Mouse (Mus musculus) stomach, postnatal 0 days (tissue): ENCODE data around the gene Fbh1. TPM values are rescaled to one million over a fixed set of nuclear protein-coding genes. Genes with fewer than 3 reads are reported as not detected.
A peak's percentile ranks its signal among the peaks of the same experiment; 100 is the strongest.

Experiments
- ATAC-seq: fragments of 200-750 bp; cut with Nextera tagmentation; 2 replicates; pipeline ENCODE4 v1.8.0; 2017; ENCODE audit not compliant: low FRiP score, low TSS enrichment
- DNase-seq: peaks from one replicate; pipeline ENCODE4 v3.0.0-alpha.2; 2016; ENCODE audit warnings: low spot score
- H3K27ac ChIP-seq: fragments of 300-500 bp; sonication (generic); replicated peaks from 2 replicates; pipeline ENCODE4 v1.5.1; 2014; ENCODE audit warnings: mild to moderate bottlenecking, control low read depth
- H3K27me3 ChIP-seq: fragments of 300-500 bp; sonication (generic); 2 replicates; pipeline ENCODE4 v1.6.1; 2014; ENCODE audit warnings: low read length; ENCODE audit not compliant: control insufficient read depth, insufficient read depth
- H3K36me3 ChIP-seq: fragments of 300-500 bp; sonication (generic); 2 replicates; pipeline ENCODE4 v1.6.1; 2014; ENCODE audit warnings: low read length, mixed read lengths; ENCODE audit not compliant: control insufficient read depth, insufficient read depth
- H3K4me1 ChIP-seq: fragments of 300-500 bp; sonication (generic); replicated peaks from 2 replicates; pipeline ENCODE4 v1.6.1; 2014; ENCODE audit warnings: antibody characterized with exemption; ENCODE audit not compliant: control insufficient read depth, insufficient read depth
- H3K4me2 ChIP-seq: fragments of 300-500 bp; sonication (generic); replicated peaks from 2 replicates; pipeline ENCODE4 v1.6.1; 2014; ENCODE audit warnings: low read depth, mild to moderate bottlenecking, control low read depth, moderate library complexity
- H3K4me3 ChIP-seq: fragments of 300-500 bp; sonication (generic); 2 replicates; pipeline ENCODE4 v1.5.1; 2014; ENCODE audit warnings: low read depth, low read length, control low read depth
- H3K9ac ChIP-seq: fragments of 300-500 bp; sonication (generic); 2 replicates; pipeline ENCODE4 v1.6.1; 2014; ENCODE audit warnings: mild to moderate bottlenecking, low read length, control low read depth, mixed read lengths
- H3K9me3 ChIP-seq: fragments of 300-500 bp; sonication (generic); 2 replicates; pipeline ENCODE4 v1.6.1; 2016; ENCODE audit warnings: low read length; ENCODE audit not compliant: control insufficient read depth
- CTCF ChIP-seq: IDR thresholded peaks from 2 replicates; pipeline ENCODE4 v1.5.1; 2016; ENCODE audit warnings: antibody characterized with exemption, low read depth, mild to moderate bottlenecking, moderate library complexity
- EP300 ChIP-seq: optimal IDR thresholded peaks from 2 replicates; pipeline ENCODE3; 2016; ENCODE audit warnings: antibody characterized with exemption
- WGBS: fragments of 180-500 bp; shearing (Covaris S2); extraction: QIAGEN DNeasy Blood & Tissue Kit; methylation state at CpG from one replicate; pipeline ENCODE4 v1.1.7; 2014; 5-methylcytosine and 5-hydroxymethylcytosine counted together
- polyA plus RNA-seq: library from polyadenylated mRNA; unstranded; fragments of >200 nt; fragmentation: Nextera tagmentation; extraction: Ambion mirVana; gene quantifications from 2 replicates; pipeline ENCODE4 v1.2.1, GENCODE M21; 2015

The Fbh1 gene
- polyA plus RNA-seq, 1 experiment from 2014 or later, result 53.3 TPM

DNA sequence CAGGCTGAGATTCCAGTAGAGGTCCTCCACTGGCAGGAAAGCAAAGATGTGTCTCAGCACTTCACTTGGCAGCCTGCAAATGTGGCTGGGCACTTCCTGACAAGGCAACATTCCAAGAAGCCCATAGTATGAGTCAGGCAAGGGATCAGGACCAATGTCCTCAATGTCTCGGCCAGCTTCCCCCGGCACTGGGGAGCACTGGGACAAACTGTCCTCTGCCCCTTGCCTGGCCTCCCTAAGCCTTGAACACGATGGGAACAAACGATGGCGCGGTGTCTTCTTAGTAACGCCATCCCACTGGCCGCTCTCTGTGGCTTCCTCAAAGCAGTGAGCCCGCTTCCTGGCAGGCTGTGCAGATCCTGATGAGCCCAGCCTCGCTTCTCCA lies 10.2 kb downstream of the Fbh1 start:
- Histone ChIP-seq H3K36me3 (peaks cover 23% of the 10 kb centered on the region), H3K27ac (no peak overlapping the region), H3K4me2 (no peak overlapping the region), H3K9me3 (no peaks in the 10 kb centered on the region), H3K4me1 (no peaks in the 10 kb centered on the region), H3K27me3 (no peaks in the 10 kb centered on the region), H3K4me3 (no peak overlapping the region), H3K9ac (no peak overlapping the region)
- TF ChIP-seq CTCF (no peak), EP300 (no peak)
- no peak for DNase-seq
- ATAC-seq, result no peak
- WGBS, result 88% methylated on average over 10 of the region's 10 CpGs

DNA sequence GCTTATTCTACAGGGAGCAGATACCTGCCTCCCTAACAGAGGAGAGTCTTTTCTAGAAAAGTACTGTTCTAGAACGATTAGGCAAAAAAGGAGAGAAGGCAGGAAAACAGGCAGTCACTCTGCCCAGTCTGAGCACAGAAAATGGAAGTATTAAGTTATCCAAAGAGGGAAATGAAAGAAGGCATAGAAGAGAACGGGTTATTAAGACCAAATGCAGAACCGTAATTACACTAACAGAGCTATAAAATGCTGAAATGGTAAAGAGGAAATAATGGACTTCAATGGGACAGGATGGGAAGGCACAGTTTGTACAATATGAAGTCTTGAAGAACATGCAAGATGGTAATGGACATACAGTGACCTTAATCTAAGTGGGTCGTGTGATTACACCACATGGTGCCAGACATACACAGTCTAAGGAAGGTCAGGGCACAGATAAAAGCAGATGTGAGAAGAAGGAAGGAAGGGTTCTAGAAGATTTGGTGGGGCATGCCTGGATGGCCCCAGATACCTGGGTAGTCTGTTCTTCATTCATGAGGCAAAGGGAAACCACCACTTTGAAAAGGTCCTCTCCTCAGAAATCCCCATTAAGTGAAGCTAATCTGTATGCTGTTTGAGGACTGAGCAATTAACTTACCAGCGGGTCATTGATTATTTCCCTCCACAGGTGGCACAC lies 10.8 kb downstream of the Fbh1 start:
- Histone ChIP-seq H3K4me2 (no peak overlapping the region), H3K27me3 (no peaks in the 10 kb centered on the region), H3K27ac (no peak overlapping the region), H3K9me3 (no peaks in the 10 kb centered on the region), H3K4me3 (no peak overlapping the region), H3K36me3 (peaks cover 28% of the 10 kb centered on the region), H3K4me1 (no peaks in the 10 kb centered on the region), H3K9ac (no peak overlapping the region)
- DNase-seq (no peak), ATAC-seq (no peak)
- 76% methylated on average over 5 of the region's 5 CpGs for WGBS
- TF ChIP-seq EP300, result no peak
- TF ChIP-seq CTCF, result no peak

DNA sequence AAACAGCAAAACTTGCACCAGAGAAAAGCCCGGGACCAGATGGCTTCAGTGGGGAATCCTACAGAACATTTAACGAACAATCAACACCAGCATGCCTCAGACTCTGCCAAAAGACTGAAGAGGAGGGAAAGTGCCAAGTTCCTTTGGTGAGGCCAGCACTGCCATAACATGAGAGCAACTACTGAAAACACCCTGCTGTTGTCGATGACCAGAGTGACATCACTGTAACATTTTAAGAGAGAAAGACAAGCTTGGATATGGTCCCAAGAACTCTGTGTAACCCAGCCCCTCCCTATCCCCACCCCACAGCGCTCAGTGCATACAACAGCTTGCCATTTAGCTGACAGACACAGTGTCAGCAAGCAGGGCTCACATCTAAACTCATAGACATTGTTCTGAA lies 11.7 kb downstream of the Fbh1 start:
- no peak overlapping the region for H3K4me2 ChIP-seq
- H3K4me3 ChIP-seq, result no peak overlapping the region
- H3K9ac ChIP-seq, result no peak overlapping the region
- no peaks in the 10 kb centered on the region for H3K9me3 ChIP-seq
- H3K27ac ChIP-seq, result no peak overlapping the region
- WGBS, result 58% methylated on average over 4 of the region's 4 CpGs
- DNase-seq (no peak), ATAC-seq (peak; percentile 53; the same call in 1 of the 2 replicates)
- H3K36me3 ChIP-seq, result peaks cover 32% of the 10 kb centered on the region
- no peaks in the 10 kb centered on the region for H3K4me1 ChIP-seq
- TF ChIP-seq CTCF (no peak), EP300 (no peak)
- H3K27me3 ChIP-seq, result no peaks in the 10 kb centered on the region

DNA sequence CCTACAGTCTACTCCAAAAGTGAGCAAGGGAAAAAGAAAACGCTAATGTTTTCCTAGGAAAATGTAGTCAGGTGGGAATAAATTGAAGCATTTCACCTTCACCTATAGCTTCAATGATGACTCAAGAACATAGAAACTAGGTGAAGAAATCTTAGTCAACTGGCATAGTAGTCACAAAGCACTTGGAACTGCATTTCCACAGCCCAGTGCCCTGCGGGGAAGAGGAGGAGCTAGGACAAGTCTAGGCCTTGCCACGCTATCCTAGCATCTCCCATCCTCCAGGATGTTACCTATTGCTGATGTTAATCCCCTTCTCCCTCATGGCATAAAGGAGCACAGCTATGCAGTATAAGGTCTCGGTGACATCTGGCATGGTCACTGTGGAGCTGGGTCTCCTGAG lies 14.8 kb downstream of the Fbh1 start:
- WGBS, result 96% methylated on average over 4 of the region's 4 CpGs
- no peaks in the 10 kb centered on the region for H3K4me1 ChIP-seq
- no peak overlapping the region for H3K4me2 ChIP-seq
- TF ChIP-seq EP300 (no peak), CTCF (no peak)
- DNase-seq, result no peak
- ATAC-seq, result no peak
- peaks cover 49% of the 10 kb centered on the region for H3K36me3 ChIP-seq
- H3K9me3 ChIP-seq, result no peaks in the 10 kb centered on the region
- H3K27me3 ChIP-seq, result no peaks in the 10 kb centered on the region
- H3K4me3 ChIP-seq, result no peak overlapping the region
- no peak overlapping the region for H3K27ac ChIP-seq
- no peak overlapping the region for H3K9ac ChIP-seq

- Histone ChIP-seq H3K9me3 (no peaks in the 10 kb centered on the region), H3K36me3 (peaks cover 15% of the 10 kb centered on the region), H3K4me1 (no peaks in the 10 kb centered on the region), H3K4me2 (no peak overlapping the region), H3K27ac (no peak overlapping the region), H3K27me3 (no peaks in the 10 kb centered on the region), H3K9ac (no peak overlapping the region), H3K4me3 (no peak overlapping the region)
- TF ChIP-seq CTCF (no peak), EP300 (no peak)
- DNase-seq (no peak), ATAC-seq (no peak)
- 86% methylated on average over 4 of the region's 4 CpGs for WGBS
Observed at GRCm38 (mm10) chr2:11739516-11740051, 37.8 kb downstream of the Fbh1 start.

- H3K27ac ChIP-seq, result no peak overlapping the region
- H3K9me3 ChIP-seq, result no peaks in the 10 kb centered on the region
- no peak overlapping the region for H3K4me2 ChIP-seq
- ATAC-seq (no peak), DNase-seq (no peak)
- no peak overlapping the region for H3K4me3 ChIP-seq
- no peak for TF ChIP-seq EP300
- no peak for TF ChIP-seq CTCF
- no peaks in the 10 kb centered on the region for H3K27me3 ChIP-seq
- WGBS, result 87% methylated on average over 3 of the region's 3 CpGs
- H3K4me1 ChIP-seq, result no peaks in the 10 kb centered on the region
- H3K36me3 ChIP-seq, result peaks cover 15% of the 10 kb centered on the region
- no peak overlapping the region for H3K9ac ChIP-seq
Observed at GRCm38 (mm10) chr2:11738794-11739193, 38.6 kb downstream of the Fbh1 start.
